Mouse (Mus musculus) stomach, embryonic 16.5 days (tissue): ENCODE data around the gene Mtf2. TPM values are rescaled to one million over a fixed set of nuclear protein-coding genes. Genes with fewer than 3 reads are reported as not detected.

ENCODE experiments used
- polyA plus RNA-seq: library from polyadenylated mRNA; unstranded; fragments of >200 nt; fragmentation: Nextera tagmentation; extraction: Ambion mirVana; gene quantifications from 2 replicates; pipeline ENCODE4 v1.2.1, GENCODE M21; 2015

The Mtf2 gene
- polyA plus RNA-seq, 1 experiment from 2014 or later, result 57.0 TPM

Other genes starting within 250 kb of the Mtf2 start
- 0.21 and 0.22 TPM in 2 replicates for gene Ube2d2b, start 235.6 kb upstream of the Mtf2 start, polyA plus RNA-seq
- gene Evi5, start 190.6 kb upstream of the Mtf2 start, polyA plus RNA-seq, result 53.5 and 55.2 TPM in 2 replicates
- 60.0 and 63.3 TPM in 2 replicates for gene Rpl5, start 165.2 kb upstream of the Mtf2 start, polyA plus RNA-seq
- gene Fam69a, start 78.6 kb upstream of the Mtf2 start, polyA plus RNA-seq, result 30.0 and 32.1 TPM in 2 replicates
- gene Tmed5, start 66.9 kb downstream of the Mtf2 start, polyA plus RNA-seq, result 43.7 and 52.0 TPM in 2 replicates
- 7.2 and 9.2 TPM in 2 replicates for gene Ccdc18, start 67.2 kb downstream of the Mtf2 start, polyA plus RNA-seq
- 43.3 and 43.9 TPM in 2 replicates for gene Dr1, start 203.2 kb downstream of the Mtf2 start, polyA plus RNA-seq
- gene Pigg, start 246.9 kb downstream of the Mtf2 start, polyA plus RNA-seq, result 8.0 and 8.8 TPM in 2 replicates